Mouse (Mus musculus) left cerebral cortex, adult 2 months (tissue): Measurements from ENCODE around the gene 1700011L22Rik. TPM values are rescaled to one million over a fixed set of nuclear protein-coding genes. Genes with fewer than 3 reads are reported as not detected.

Experiments used
- DNase-seq, 2 experiments: peaks; one replicate each; pipeline ENCODE4 v3.0.0; 2021 to 2022; ENCODE audit warnings: low spot score in 2 of 2, mixed read lengths in 1 of 2; ENCODE audit errors: extremely low spot score in 1 of 2
- H3K27ac ChIP-seq: fragments of 200-600 bp; 2 replicates; pipeline ENCODE4 v1.8.1; 2022
- H3K4me3 ChIP-seq: fragments of 200-600 bp; 2 replicates; pipeline ENCODE4 v1.8.1; 2022
- CTCF ChIP-seq: fragments of 200-600 bp; IDR thresholded peaks from 2 replicates; pipeline ENCODE4 v1.8.1; 2022; ENCODE audit warnings: antibody characterized with exemption, mild to moderate bottlenecking, moderate library complexity
- intact Hi-C: fragments of 180-260 bp; cut with DNase I; formaldehyde crosslinking; loops from one replicate; pipeline ENCODE4 v1.15.1; 2025
- total RNA-seq, 2 experiments: library from RNA; stranded (reverse); gene quantifications; 2 replicates each; pipeline ENCODE4 v1.2.3; 2021

Gene 1700011L22Rik
- total RNA-seq, 2 experiments from 2014 or later: not detected

GRCm38 (mm10) chr8:79206895-79207294 lies 41.5 kb downstream of the 1700011L22Rik start:
- H3K27ac ChIP-seq: no peak overlapping the region
- H3K4me3 ChIP-seq: no peak overlapping the region
- intact Hi-C loops: no loop called here
- TF ChIP-seq CTCF: no peak
- no peak for DNase-seq

- Histone ChIP-seq H3K27ac (no peak overlapping the region), H3K4me3 (no peak overlapping the region)
- intact Hi-C loops: no loop called here
- no peak for DNase-seq
- TF ChIP-seq CTCF: no peak
Measured at GRCm38 (mm10) chr8:79201446-79202147, 46.8 kb downstream of the 1700011L22Rik start.

- DNase-seq: no peak
- TF ChIP-seq CTCF: no peak
- no peak overlapping the region for H3K4me3 ChIP-seq
- intact Hi-C loops: no loop called here
- no peak overlapping the region for H3K27ac ChIP-seq
Measured at GRCm38 (mm10) chr8:79198675-79199074, 49.7 kb downstream of the 1700011L22Rik start.

GRCm38 (mm10) chr8:79196481-79196880 lies 51.9 kb downstream of the 1700011L22Rik start:
- Histone ChIP-seq H3K27ac (no peak overlapping the region), H3K4me3 (no peak overlapping the region)
- TF ChIP-seq CTCF: no peak
- no peak for DNase-seq
- intact Hi-C loops: no loop called here

GRCm38 (mm10) chr8:79190071-79190470 lies 58.3 kb downstream of the 1700011L22Rik start:
- no peak for DNase-seq
- no peak for TF ChIP-seq CTCF
- intact Hi-C loops: no loop called here
- H3K27ac ChIP-seq: no peak overlapping the region
- no peak overlapping the region for H3K4me3 ChIP-seq

GRCm38 (mm10) chr8:79185488-79185887 lies 62.9 kb downstream of the 1700011L22Rik start:
- Histone ChIP-seq H3K4me3 (no peak overlapping the region), H3K27ac (no peak overlapping the region)
- no peak for DNase-seq
- TF ChIP-seq CTCF: no peak
- intact Hi-C loops: no loop called here

GRCm38 (mm10) chr8:79179678-79180077 lies 68.7 kb downstream of the 1700011L22Rik start:
- Histone ChIP-seq H3K27ac (no peak overlapping the region), H3K4me3 (no peak overlapping the region)
- no peak for TF ChIP-seq CTCF
- DNase-seq: no peak
- intact Hi-C loops: no loop called here

- no peak overlapping the region for H3K27ac ChIP-seq
- H3K4me3 ChIP-seq: no peak overlapping the region
- intact Hi-C loops: no loop called here
- no peak for DNase-seq
- TF ChIP-seq CTCF: no peak
Measured at GRCm38 (mm10) chr8:79175991-79176390, 72.4 kb downstream of the 1700011L22Rik start.

GRCm38 (mm10) chr8:79173606-79174005 lies 74.8 kb downstream of the 1700011L22Rik start:
- no peak overlapping the region for H3K4me3 ChIP-seq
- no peak for DNase-seq
- H3K27ac ChIP-seq: no peak overlapping the region
- intact Hi-C loops: no loop called here
- no peak for TF ChIP-seq CTCF

GRCm38 (mm10) chr8:79165276-79165675 lies 83.1 kb downstream of the 1700011L22Rik start:
- no peak for TF ChIP-seq CTCF
- no peak for DNase-seq
- no peak overlapping the region; the same call in 1 of the 2 replicates for H3K27ac ChIP-seq
- intact Hi-C loops: loop anchor here (5.0 kb wide), 1 partner anchor 127 kb away; the partner anchor contains the start of gene Mmaa
- H3K4me3 ChIP-seq: no peak overlapping the region

GRCm38 (mm10) chr8:79164336-79164735 lies 84.0 kb downstream of the 1700011L22Rik start:
- TF ChIP-seq CTCF: no peak
- DNase-seq: no peak
- Histone ChIP-seq H3K4me3 (no peak overlapping the region), H3K27ac (no peak overlapping the region)
- intact Hi-C loops: no loop called here

- no peak overlapping the region; the same call in 1 of the 2 replicates for H3K27ac ChIP-seq
- no peak overlapping the region for H3K4me3 ChIP-seq
- TF ChIP-seq CTCF: no peak
- intact Hi-C loops: no loop called here
- peak in 1 of 2 experiments; percentile 38 for DNase-seq
Measured at GRCm38 (mm10) chr8:79162533-79163308, 85.6 kb downstream of the 1700011L22Rik start.
